In the genomic region with DNA sequence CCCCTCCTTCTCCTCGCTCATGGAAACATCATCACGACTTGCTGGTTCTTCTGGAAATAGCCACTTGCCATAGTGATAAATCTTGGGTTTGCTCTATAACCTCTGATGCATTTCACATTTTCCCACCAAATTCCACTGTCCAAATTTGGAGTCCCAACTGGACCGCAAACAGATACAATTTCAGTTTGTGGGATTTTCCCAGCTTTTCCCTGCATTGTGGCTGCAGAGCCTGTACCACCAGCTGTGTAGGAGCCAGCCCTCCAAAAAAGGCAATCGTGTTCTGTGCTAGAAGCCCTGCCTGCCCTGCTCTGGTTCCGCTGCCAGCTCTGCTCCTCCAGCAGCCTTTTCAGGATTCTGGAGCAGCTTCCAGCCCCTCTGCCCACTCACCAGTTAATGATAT, we compare ENCODE assay signal across 12 mouse cellular contexts.
DNase-seq lines count a peak whose midpoint lies in the region; ATAC-seq and TF ChIP-seq lines count a peak whose summit lies in the region.
"Had no signal": no experiment of that assay in that cellular context is flagged by ENCODE, and none has a peak within 500 bp of the region (broad histone marks: within the 10 kb centered on the region; RNA-seq: fewer than 3 reads in every experiment).

No protein-coding gene starts in this region.

- peak; percentile 65 for ATAC-seq in limb, embryonic 14.5 days (ENCODE audit: low FRiP score, low read depth)
- no peak for ATAC-seq in hindbrain, embryonic 12.5 days (ENCODE audit: low FRiP score)
- ATAC-seq: forebrain, embryonic 15.5 days had no signal

- no peak overlapping the region for H3ac ChIP-seq in C2C12 (ENCODE audit: control insufficient read depth, insufficient read length, low read depth)

- no peaks in the 10 kb centered on the region for H3K9me3 ChIP-seq in limb, embryonic 14.5 days (ENCODE audit: control insufficient read depth, low read length)
- H3K9me3 ChIP-seq in hindbrain, embryonic 12.5 days (replicated peaks), result no peaks in the 10 kb centered on the region
- H3K9me3 ChIP-seq: forebrain, embryonic 15.5 days; G1E; midbrain, embryonic 10.5 days had no signal

- no peak overlapping the region for H3K4me3 ChIP-seq in left cerebral cortex, adult 2 months
- no peak overlapping the region for H3K4me3 ChIP-seq in C2C12 (ENCODE audit: insufficient read depth, poor library complexity, severe bottlenecking)
- H3K4me3 ChIP-seq in limb, embryonic 14.5 days (replicated peaks; ENCODE audit: low read length), result no peak overlapping the region
- H3K4me3 ChIP-seq in hindbrain, embryonic 12.5 days, result no peak overlapping the region
- H3K4me3 ChIP-seq: forebrain, embryonic 15.5 days; midbrain, embryonic 10.5 days had no signal

- no peaks in the 10 kb centered on the region for H3K4me1 ChIP-seq in limb, embryonic 14.5 days (ENCODE audit: control insufficient read depth, insufficient read depth, low read length)
- no peaks in the 10 kb centered on the region for H3K4me1 ChIP-seq in hindbrain, embryonic 12.5 days
- H3K4me1 ChIP-seq: forebrain, embryonic 15.5 days; midbrain, embryonic 10.5 days had no signal

- H3K4me2 ChIP-seq in limb, embryonic 14.5 days (replicated peaks; ENCODE audit: low read depth, low read length, severe bottlenecking), result no peak overlapping the region
- no peak overlapping the region for H3K4me2 ChIP-seq in hindbrain, embryonic 12.5 days (replicated peaks)
- H3K4me2 ChIP-seq: forebrain, embryonic 15.5 days had no signal

- intact Hi-C loops in gastrocnemius, postnatal 36 days (cut with DNase I), result no loop called here
- intact Hi-C loops in left cerebral cortex, postnatal 14 days (cut with DNase I), result no loop called here
- intact Hi-C loops in left cerebral cortex, adult 2 months (cut with DNase I), result no loop called here

- H3K27ac ChIP-seq in left cerebral cortex, adult 2 months, result no peak overlapping the region
- no peak overlapping the region for H3K27ac ChIP-seq in limb, embryonic 14.5 days (replicated peaks; ENCODE audit: low read depth, low read length)
- H3K27ac ChIP-seq in hindbrain, embryonic 12.5 days, result no peak overlapping the region
- H3K27ac ChIP-seq: forebrain, embryonic 15.5 days; midbrain, embryonic 10.5 days had no signal

- H3K79me3 ChIP-seq in C2C12 (ENCODE audit: low read depth), result no peaks in the 10 kb centered on the region

- WGBS in limb, embryonic 14.5 days, result 57% methylated on average over 5 of the region's 5 CpGs
- WGBS in hindbrain, embryonic 12.5 days, result 73% methylated on average over 5 of the region's 5 CpGs

- H3K36me3 ChIP-seq in C2C12 (ENCODE audit: control insufficient read depth, insufficient read depth), result no peaks in the 10 kb centered on the region
- no peaks in the 10 kb centered on the region for H3K36me3 ChIP-seq in limb, embryonic 14.5 days (ENCODE audit: control insufficient read depth, insufficient read depth, low read length)
- no peaks in the 10 kb centered on the region for H3K36me3 ChIP-seq in hindbrain, embryonic 12.5 days
- H3K36me3 ChIP-seq: forebrain, embryonic 15.5 days; G1E; midbrain, embryonic 10.5 days had no signal

- no peak overlapping the region for H3K9ac ChIP-seq in limb, embryonic 14.5 days (ENCODE audit: low read depth, low read length, severe bottlenecking)
- no peak overlapping the region for H3K9ac ChIP-seq in hindbrain, embryonic 12.5 days
- H3K9ac ChIP-seq: forebrain, embryonic 15.5 days had no signal

- TF ChIP-seq CTCF in left cerebral cortex, adult 2 months (IDR thresholded peaks at IDR 0.05), result no peak
- no peak for TF ChIP-seq CTCF in C2C12 (IDR thresholded peaks at IDR 0.05; ENCODE audit: control insufficient read depth, insufficient read depth, insufficient read length)

- no peaks in the 10 kb centered on the region for H3K27me3 ChIP-seq in C2C12 (ENCODE audit: control insufficient read depth, insufficient read depth, insufficient read length)
- H3K27me3 ChIP-seq in limb, embryonic 14.5 days (ENCODE audit: control insufficient read depth, insufficient read depth, low read length), result no peaks in the 10 kb centered on the region
- no peaks in the 10 kb centered on the region for H3K27me3 ChIP-seq in hindbrain, embryonic 12.5 days
- H3K27me3 ChIP-seq: forebrain, embryonic 15.5 days had no signal

- DNase-seq in gastrocnemius, adult 18-20 months (ENCODE audit: low spot score), result peak; percentile 1
- no peak for DNase-seq in gastrocnemius, postnatal 36 days
- DNase-seq in left cerebral cortex, postnatal 14 days (ENCODE audit: low spot score in 2 of 2), result peak; percentile 7 to 12
- no peak for DNase-seq in left cerebral cortex, adult 2 months (ENCODE audit: extremely low spot score in 1 of 2, low spot score in 2 of 2)
- DNase-seq in limb, embryonic 14.5 days (ENCODE audit: low spot score), result peak; percentile 30
- DNase-seq in embryo, embryonic 9.5 days (ENCODE audit: extremely low spot score), result no peak
- DNase-seq: adrenal gland, postnatal 36 days had no signal

- no peak for TF ChIP-seq POLR2A in limb, embryonic 14.5 days (IDR thresholded peaks at IDR 0.05; ENCODE audit: borderline replicate concordance, extremely low read depth, insufficient read depth, insufficient read length)

- H3K79me2 ChIP-seq in C2C12 (ENCODE audit: control insufficient read depth, insufficient read depth), result no peaks in the 10 kb centered on the region

TF ChIP-seq in C2C12, 6 proteins besides CTCF, POLR2A, EP300 and RAD21:
- TF ChIP-seq MYOD1 (IDR thresholded peaks at IDR 0.05; ENCODE audit: control insufficient read depth, insufficient read length, low read depth) (peak; percentile 52), FOSL1 (IDR thresholded peaks at IDR 0.05; ENCODE audit: insufficient read depth, low read length, poor library complexity, severe bottlenecking) (no peak), MAX (IDR thresholded peaks at IDR 0.05) (peak; percentile 73)
TF ChIP-seq in C2C12: peak in this region for 2.

Comparison
In these comparisons a context has a peak if more than half of its experiments do, and no peak if none do; other contexts are left out.
1. DNase-seq: peak in gastrocnemius, adult 18-20 months (single experiment), left cerebral cortex, postnatal 14 days (2 of 2) and limb, embryonic 14.5 days (single experiment); none in gastrocnemius, postnatal 36 days (0 of 2), left cerebral cortex, adult 2 months (0 of 2) and embryo, embryonic 9.5 days (single experiment).